Mouse (Mus musculus): ENCODE measurements around the gene Helt. TPM values are rescaled to one million over a fixed set of nuclear protein-coding genes. Genes with fewer than 3 reads are reported as not detected.

Gene Helt
- polyA plus RNA-seq, 1 experiment: not detected

- H3K36me3 ChIP-seq (ENCODE audit: control insufficient read depth, insufficient read depth, low read length): no peaks in the 10 kb centered on the region
- H3K27ac ChIP-seq (ENCODE audit: insufficient read depth, low read depth, low read length): no peak overlapping the region
- H3K4me3 ChIP-seq (ENCODE audit: low read depth, low read length): no peak overlapping the region
- H3K27me3 ChIP-seq (ENCODE audit: control insufficient read depth, insufficient read depth, low read length): no peaks in the 10 kb centered on the region
- no peak for TF ChIP-seq POLR2A (IDR thresholded peaks at IDR 0.05; ENCODE audit: low read depth, low read length)
- TF ChIP-seq CTCF (IDR thresholded peaks at IDR 0.05; ENCODE audit: extremely low read depth, insufficient read length, insufficient replicate concordance, low read depth, low read length): no peak
- 90% methylated on average over 5 of the region's 5 CpGs for WGBS
- no peaks in the 10 kb centered on the region for H3K4me1 ChIP-seq (ENCODE audit: control insufficient read depth, insufficient read depth, insufficient read length, low read length)
Observed at GRCm38 (mm10) chr8:46318802-46319201, 24.3 kb upstream of the Helt start.

- TF ChIP-seq POLR2A (IDR thresholded peaks at IDR 0.05; ENCODE audit: low read depth, low read length) (no peak), CTCF (IDR thresholded peaks at IDR 0.05; ENCODE audit: extremely low read depth, insufficient read length, insufficient replicate concordance, low read depth, low read length) (no peak)
- Histone ChIP-seq H3K27me3 (ENCODE audit: control insufficient read depth, insufficient read depth, low read length) (no peaks in the 10 kb centered on the region), H3K4me1 (ENCODE audit: control insufficient read depth, insufficient read depth, insufficient read length, low read length) (no peaks in the 10 kb centered on the region; the same call in 1 of the 2 replicates), H3K27ac (ENCODE audit: insufficient read depth, low read depth, low read length) (no peak overlapping the region), H3K4me3 (ENCODE audit: low read depth, low read length) (no peak overlapping the region), H3K36me3 (ENCODE audit: control insufficient read depth, insufficient read depth, low read length) (no peaks in the 10 kb centered on the region)
- WGBS: 80% methylated on average over 7 of the region's 7 CpGs
Observed at GRCm38 (mm10) chr8:46317161-46317560, 22.7 kb upstream of the Helt start.

DNA sequence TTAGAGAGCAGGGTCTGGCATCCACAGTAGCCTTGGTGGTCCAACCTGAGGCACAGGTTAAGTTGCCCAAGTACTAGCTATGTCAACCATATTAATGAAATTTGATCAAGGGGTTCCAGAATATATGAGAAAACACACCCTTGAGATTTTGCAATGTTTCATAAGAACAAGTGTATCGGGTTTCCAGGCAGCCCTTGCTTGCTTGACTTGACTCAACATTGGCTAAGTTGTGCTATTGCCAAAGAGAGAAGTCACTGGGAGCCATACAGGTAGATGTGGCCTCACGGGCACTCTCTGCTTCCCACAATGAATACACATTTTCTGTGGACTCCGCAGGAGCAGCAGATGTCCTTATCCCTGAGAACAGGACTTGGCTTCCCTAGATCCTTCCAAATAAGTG lies 19.3 kb upstream of the Helt start:
- Histone ChIP-seq H3K36me3 (ENCODE audit: control insufficient read depth, insufficient read depth, low read length) (no peaks in the 10 kb centered on the region), H3K27ac (ENCODE audit: insufficient read depth, low read depth, low read length) (no peak overlapping the region), H3K4me1 (ENCODE audit: control insufficient read depth, insufficient read depth, insufficient read length, low read length) (no peaks in the 10 kb centered on the region; the same call in 1 of the 2 replicates), H3K27me3 (ENCODE audit: control insufficient read depth, insufficient read depth, low read length) (no peaks in the 10 kb centered on the region), H3K4me3 (ENCODE audit: low read depth, low read length) (no peak overlapping the region)
- 79% methylated on average over 3 of the region's 3 CpGs for WGBS
- TF ChIP-seq POLR2A (IDR thresholded peaks at IDR 0.05; ENCODE audit: low read depth, low read length) (no peak), CTCF (IDR thresholded peaks at IDR 0.05; ENCODE audit: extremely low read depth, insufficient read length, insufficient replicate concordance, low read depth, low read length) (no peak)

DNA sequence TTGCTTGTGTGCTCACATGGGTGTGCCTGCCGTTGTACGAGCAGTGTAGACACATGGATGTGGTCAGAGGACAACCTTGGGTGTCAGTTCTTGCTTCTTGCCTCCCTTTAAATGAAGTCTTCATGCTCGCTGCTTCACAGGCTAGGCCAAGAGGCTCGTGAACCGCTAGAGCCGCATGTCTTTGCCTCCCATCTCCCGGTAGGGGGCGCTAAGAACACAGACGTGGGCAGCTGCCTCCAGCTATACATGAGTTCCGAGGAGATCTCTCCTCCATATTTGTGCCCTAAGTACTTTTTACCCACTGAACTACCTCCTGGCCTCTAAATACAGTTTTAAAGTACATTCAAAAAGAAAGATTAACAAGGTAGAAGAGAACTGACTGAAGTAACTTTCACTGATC lies 16.7 kb upstream of the Helt start:
- no peaks in the 10 kb centered on the region for H3K27me3 ChIP-seq (ENCODE audit: control insufficient read depth, insufficient read depth, low read length)
- H3K27ac ChIP-seq (ENCODE audit: insufficient read depth, low read depth, low read length): no peak overlapping the region
- H3K4me1 ChIP-seq (ENCODE audit: control insufficient read depth, insufficient read depth, insufficient read length, low read length): no peaks in the 10 kb centered on the region; the same call in 1 of the 2 replicates
- TF ChIP-seq CTCF (IDR thresholded peaks at IDR 0.05; ENCODE audit: extremely low read depth, insufficient read length, insufficient replicate concordance, low read depth, low read length) (peak; percentile 92), POLR2A (IDR thresholded peaks at IDR 0.05; ENCODE audit: low read depth, low read length) (no peak)
- no peaks in the 10 kb centered on the region for H3K36me3 ChIP-seq (ENCODE audit: control insufficient read depth, insufficient read depth, low read length)
- no peak overlapping the region for H3K4me3 ChIP-seq (ENCODE audit: low read depth, low read length)
- 6% methylated on average over 10 of the region's 10 CpGs for WGBS

DNA sequence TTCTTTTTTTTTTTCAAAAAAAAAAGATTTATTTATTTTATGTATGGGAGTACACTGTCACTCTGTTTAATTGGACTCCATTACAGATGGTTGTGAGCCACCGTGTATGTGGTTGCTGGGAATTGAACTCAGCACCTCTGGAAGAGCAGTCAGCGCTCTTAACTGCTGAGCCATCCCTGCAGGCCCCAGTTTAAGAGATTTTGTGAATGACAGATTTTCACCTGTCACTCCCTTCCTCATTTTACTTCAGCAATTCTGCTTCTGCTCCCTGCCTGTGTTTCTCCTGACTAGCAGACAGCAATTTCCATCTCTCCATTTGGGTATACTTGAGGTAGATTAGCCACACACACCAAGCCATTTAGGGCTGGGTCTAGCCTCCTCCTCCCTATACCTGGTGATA lies 13.7 kb upstream of the Helt start:
- Histone ChIP-seq H3K27me3 (ENCODE audit: control insufficient read depth, insufficient read depth, low read length) (no peaks in the 10 kb centered on the region), H3K36me3 (ENCODE audit: control insufficient read depth, insufficient read depth, low read length) (no peaks in the 10 kb centered on the region)
- 79% methylated on average over 2 of the region's 2 CpGs for WGBS

GRCm38 (mm10) chr8:46305733-46306349 lies 11.4 kb upstream of the Helt start:
- whole genome bisulfite sequencing: 3% methylated on average over 9 of the region's 9 CpGs
- peak; percentile 79; the same call in 1 of the 2 replicates for TF ChIP-seq CTCF (IDR thresholded peaks at IDR 0.05; ENCODE audit: extremely low read depth, insufficient read length, insufficient replicate concordance, low read depth, low read length)
- TF ChIP-seq POLR2A (IDR thresholded peaks at IDR 0.05; ENCODE audit: low read depth, low read length): no peak
- Histone ChIP-seq H3K27me3 (ENCODE audit: control insufficient read depth, insufficient read depth, low read length) (no peaks in the 10 kb centered on the region), H3K36me3 (ENCODE audit: control insufficient read depth, insufficient read depth, low read length) (no peaks in the 10 kb centered on the region), H3K4me3 (ENCODE audit: low read depth, low read length) (no peak overlapping the region), H3K27ac (ENCODE audit: insufficient read depth, low read depth, low read length) (no peak overlapping the region), H3K4me1 (ENCODE audit: control insufficient read depth, insufficient read depth, insufficient read length, low read length) (0 out of 2 replicates have a peak, but pooled peaks cover 3% of the 10 kb centered on the region)

More for the DNA sequence above, 13.7 kb upstream of the Helt start:
- Histone ChIP-seq H3K4me1 (ENCODE audit: control insufficient read depth, insufficient read depth, insufficient read length, low read length) (0 out of 2 replicates have a peak, but pooled peaks cover 3% of the 10 kb centered on the region), H3K27ac (ENCODE audit: insufficient read depth, low read depth, low read length) (no peak overlapping the region), H3K4me3 (ENCODE audit: low read depth, low read length) (no peak overlapping the region)
- TF ChIP-seq CTCF (IDR thresholded peaks at IDR 0.05; ENCODE audit: extremely low read depth, insufficient read length, insufficient replicate concordance, low read depth, low read length) (no peak), POLR2A (IDR thresholded peaks at IDR 0.05; ENCODE audit: low read depth, low read length) (no peak)

DNA sequence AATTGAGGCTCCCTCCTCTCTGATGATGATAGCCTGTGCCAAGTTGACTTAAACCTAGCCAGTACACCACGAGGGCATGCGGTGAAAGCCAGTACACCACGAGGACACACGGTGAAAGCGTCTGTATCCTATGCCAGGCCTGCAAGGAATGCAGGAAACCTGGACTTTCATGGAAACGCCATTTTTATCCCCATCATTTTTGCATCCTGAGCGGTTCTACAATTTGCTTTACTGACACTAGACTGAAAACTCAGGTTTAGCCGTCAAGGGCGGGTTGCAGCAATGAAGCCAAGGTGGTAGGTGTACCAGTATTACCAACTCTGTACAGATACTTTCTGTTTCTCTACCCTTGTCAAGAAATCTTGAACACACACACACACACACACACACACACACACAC lies 7.7 kb upstream of the Helt start:
- Histone ChIP-seq H3K4me1 (ENCODE audit: control insufficient read depth, insufficient read depth, insufficient read length, low read length) (0 out of 2 replicates have a peak, but pooled peaks cover 3% of the 10 kb centered on the region), H3K4me3 (ENCODE audit: low read depth, low read length) (no peak overlapping the region), H3K27me3 (ENCODE audit: control insufficient read depth, insufficient read depth, low read length) (no peaks in the 10 kb centered on the region), H3K36me3 (ENCODE audit: control insufficient read depth, insufficient read depth, low read length) (no peaks in the 10 kb centered on the region), H3K27ac (ENCODE audit: insufficient read depth, low read depth, low read length) (no peak overlapping the region)
- WGBS: 90% methylated on average over 9 of the region's 9 CpGs
- TF ChIP-seq CTCF (IDR thresholded peaks at IDR 0.05; ENCODE audit: extremely low read depth, insufficient read length, insufficient replicate concordance, low read depth, low read length) (no peak), POLR2A (IDR thresholded peaks at IDR 0.05; ENCODE audit: low read depth, low read length) (no peak)

All from small intestine, adult 2 months (tissue).